30 mouse cellular contexts compared by ENCODE assay signal in the genomic region with DNA sequence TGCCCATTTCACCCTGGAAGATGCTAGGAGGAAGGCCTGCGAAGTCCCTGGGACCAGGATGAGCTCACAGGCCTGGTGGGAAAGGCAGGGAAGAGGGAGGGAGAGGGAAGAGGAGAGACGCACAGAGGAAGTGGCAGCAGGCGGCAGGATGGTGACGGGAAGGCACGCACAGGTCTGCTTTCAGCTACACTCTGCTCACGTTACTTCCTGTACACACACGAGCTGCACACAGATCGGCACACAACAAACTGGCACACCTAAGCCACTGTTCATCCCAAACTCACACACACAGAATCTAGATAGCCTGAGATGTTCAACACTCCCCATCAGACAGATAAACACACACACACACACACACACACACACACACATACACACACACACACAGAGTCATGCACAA. TPM values are rescaled to one million over a fixed set of nuclear protein-coding genes. Genes with fewer than 3 reads are reported as not detected.
A peak's percentile ranks its signal among the peaks of the same experiment; 100 is the strongest.
DNase-seq lines count a peak whose midpoint lies in the region; ATAC-seq lines count a peak whose summit lies in the region.
"Had no signal": no experiment of that assay in that cellular context is flagged by ENCODE, and none has a peak within 500 bp of the region (broad histone marks: within the 10 kb centered on the region; RNA-seq: fewer than 3 reads in every experiment).

No protein-coding gene starts in this region.

- no peaks in the 10 kb centered on the region for H3K9me3 ChIP-seq in midbrain, embryonic 13.5 days
- H3K9me3 ChIP-seq in midbrain, embryonic 14.5 days (ENCODE audit: control insufficient read depth, low read length): no peaks in the 10 kb centered on the region
- H3K9me3 ChIP-seq: embryonic facial prominence, embryonic 10.5 days; embryonic facial prominence, embryonic 13.5 days; G1E; heart, embryonic 12.5 days; heart, embryonic 15.5 days had no signal

- H3K27me3 ChIP-seq in midbrain, embryonic 13.5 days: no peaks in the 10 kb centered on the region
- H3K27me3 ChIP-seq in midbrain, embryonic 14.5 days (ENCODE audit: control insufficient read depth, insufficient read depth, low read length): no peaks in the 10 kb centered on the region
- H3K27me3 ChIP-seq: embryonic facial prominence, embryonic 13.5 days; heart, embryonic 12.5 days; heart, embryonic 15.5 days; Patski had no signal

- H3K27ac ChIP-seq in midbrain, embryonic 13.5 days: 0 out of 2 replicates have a peak overlapping the region, but pooled peaks have one; percentile 19
- H3K27ac ChIP-seq in midbrain, embryonic 14.5 days (replicated peaks; ENCODE audit: low read depth, low read length): no peak overlapping the region
- H3K27ac ChIP-seq: embryonic facial prominence, embryonic 10.5 days; embryonic facial prominence, embryonic 13.5 days; heart, embryonic 15.5 days; hindbrain, embryonic 14.5 days; hindbrain, postnatal 0 days had no signal

- WGBS in midbrain, embryonic 13.5 days: 88% methylated on average over 8 of the region's 8 CpGs
- WGBS in midbrain, embryonic 14.5 days: 81% methylated on average over 8 of the region's 8 CpGs

- no peak for ATAC-seq in CD4-positive, CD25-positive, alpha-beta regulatory T cell, adult 4 months
- no peak for ATAC-seq in midbrain, embryonic 13.5 days
- no peak for ATAC-seq in midbrain, embryonic 14.5 days (ENCODE audit: low FRiP score, low TSS enrichment)
- ATAC-seq: forebrain, embryonic 14.5 days; hindbrain, postnatal 0 days; Patski had no signal

- H3K4me1 ChIP-seq in midbrain, embryonic 13.5 days (replicated peaks): peaks cover 24% of the 10 kb centered on the region
- H3K4me1 ChIP-seq in midbrain, embryonic 14.5 days (ENCODE audit: control insufficient read depth, insufficient read depth, low read length): peaks cover 9% of the 10 kb centered on the region; the same call in 1 of the 2 replicates

- peaks cover 76% of the 10 kb centered on the region for H3K36me3 ChIP-seq in midbrain, embryonic 13.5 days
- peaks cover 68% of the 10 kb centered on the region for H3K36me3 ChIP-seq in midbrain, embryonic 14.5 days (ENCODE audit: control insufficient read depth, insufficient read depth, low read length)
- H3K36me3 ChIP-seq: G1E; heart, embryonic 15.5 days had no signal

- H3K9ac ChIP-seq in midbrain, embryonic 13.5 days (replicated peaks): no peak overlapping the region
- no peak overlapping the region for H3K9ac ChIP-seq in midbrain, embryonic 14.5 days (replicated peaks; ENCODE audit: low read length)
- H3K9ac ChIP-seq: embryonic facial prominence, embryonic 13.5 days; heart, embryonic 12.5 days; heart, embryonic 15.5 days; hindbrain, embryonic 14.5 days had no signal

- DNase-seq in CD4-positive, CD25-positive, alpha-beta regulatory T cell, adult 2 months (ENCODE audit: low read depth, low spot score): peak; percentile 51
- DNase-seq in midbrain, embryonic 14.5 days: no peak
- DNase-seq in thymus, postnatal 4 days: peak; percentile 48
- no peak for DNase-seq in thymus, postnatal 10 days (ENCODE audit: low spot score in 2 of 2)
- peak; percentile 67 for DNase-seq in naive thymus-derived CD4-positive, alpha-beta T cell, adult 2 months (ENCODE audit: low read depth)
- DNase-seq in heart, postnatal 36 days: no peak
- DNase-seq: adrenal gland, adult 2 months; adrenal gland, postnatal 14 days; cerebellum, adult 11 months; cerebellum, adult 2 months; cerebellum, postnatal 10 days; cerebellum, postnatal 36 days; embryo, embryonic 11 days; gastrocnemius, postnatal 25 days; heart, adult 18-20 months; heart, postnatal 10 days; heart, postnatal 4 days had no signal

- H3K4me3 ChIP-seq in midbrain, embryonic 13.5 days (replicated peaks): no peak overlapping the region
- H3K4me3 ChIP-seq in midbrain, embryonic 14.5 days (replicated peaks; ENCODE audit: low read depth, low read length): no peak overlapping the region
- H3K4me3 ChIP-seq: embryonic facial prominence, embryonic 10.5 days; embryonic facial prominence, embryonic 13.5 days; erythroblast, embryonic 14.5 days; heart, embryonic 12.5 days; heart, embryonic 15.5 days had no signal

- intact Hi-C loops in heart, postnatal 36 days (cut with DNase I): no loop called here

- H3K4me2 ChIP-seq in midbrain, embryonic 13.5 days (replicated peaks): no peak overlapping the region
- H3K4me2 ChIP-seq in midbrain, embryonic 14.5 days (ENCODE audit: low read length): no peak overlapping the region
- H3K4me2 ChIP-seq: embryonic facial prominence, embryonic 13.5 days; heart, embryonic 12.5 days; heart, embryonic 15.5 days; hindbrain, embryonic 14.5 days had no signal

RNA-seq across cellular contexts. Expression of a gene that starts 10.9 kb away (rescaled TPM):
- polyA plus RNA-seq in CD4-positive, CD25-positive, alpha-beta regulatory T cell, adult 4 months (2017; shearing (Covaris generic)): 1 to 10 TPM in 1 of 2 experiments, not detected in 1; 1.6 TPM
- 2.4 and 2.7 TPM in 2 replicates for polyA plus RNA-seq in midbrain, embryonic 13.5 days (2015; fragmentation: Nextera tagmentation; extraction: Ambion mirVana)
- polyA plus RNA-seq in midbrain, embryonic 14.5 days (2014; fragmentation: Nextera tagmentation; extraction: Ambion mirVana): 0.97 and 2.0 TPM in 2 replicates
- not detected for total RNA-seq in heart, postnatal 36 days (2021)
- total RNA-seq: gastrocnemius, adult 8-10 months; gastrocnemius, postnatal 25 days; heart, adult 18-20 months; heart, postnatal 10 days; heart, postnatal 4 days had no signal
- polyA plus RNA-seq: erythroblast, embryonic 14.5 days; G1E had no signal

RNA-seq across cellular contexts. Expression of a gene that starts 19.9 kb away (rescaled TPM):
- not detected for polyA plus RNA-seq in CD4-positive, CD25-positive, alpha-beta regulatory T cell, adult 4 months (2017; shearing (Covaris generic))
- polyA plus RNA-seq in midbrain, embryonic 13.5 days (2015; fragmentation: Nextera tagmentation; extraction: Ambion mirVana): 18.9 and 24.6 TPM in 2 replicates
- 34.0 and 37.0 TPM in 2 replicates for polyA plus RNA-seq in midbrain, embryonic 14.5 days (2014; fragmentation: Nextera tagmentation; extraction: Ambion mirVana)
- 10 to 100 TPM; 16.0 to 16.9 TPM for total RNA-seq in heart, postnatal 36 days (2021)
- polyA plus RNA-seq: erythroblast, embryonic 14.5 days had no signal

RNA-seq across cellular contexts. Expression of a gene that starts 21.1 kb away (rescaled TPM):
- polyA plus RNA-seq in CD4-positive, CD25-positive, alpha-beta regulatory T cell, adult 4 months (2017; shearing (Covaris generic)): not detected
- 18.7 and 22.0 TPM in 2 replicates for polyA plus RNA-seq in midbrain, embryonic 13.5 days (2015; fragmentation: Nextera tagmentation; extraction: Ambion mirVana)
- polyA plus RNA-seq in midbrain, embryonic 14.5 days (2014; fragmentation: Nextera tagmentation; extraction: Ambion mirVana): 20.4 and 31.9 TPM in 2 replicates
- total RNA-seq in heart, postnatal 36 days (2021): 10 to 100 TPM; 66.0 to 80.3 TPM
- polyA plus RNA-seq: G1E had no signal

RNA-seq across cellular contexts. Expression of a gene that starts 55.2 kb away (rescaled TPM):
- 100 to 1,000 TPM; 120 to 139 TPM for polyA plus RNA-seq in CD4-positive, CD25-positive, alpha-beta regulatory T cell, adult 4 months (2017; shearing (Covaris generic))
- 399 and 416 TPM in 2 replicates for polyA plus RNA-seq in midbrain, embryonic 13.5 days (2015; fragmentation: Nextera tagmentation; extraction: Ambion mirVana)
- 284 and 326 TPM in 2 replicates for polyA plus RNA-seq in midbrain, embryonic 14.5 days (2014; fragmentation: Nextera tagmentation; extraction: Ambion mirVana)
- total RNA-seq in heart, postnatal 36 days (2021): 100 to 1,000 TPM; 248 to 259 TPM

Comparison
In these comparisons a context has a peak if more than half of its experiments do, and no peak if none do; other contexts are left out.
1. DNase-seq: peak in CD4-positive, CD25-positive, alpha-beta regulatory T cell, adult 2 months (single experiment), thymus, postnatal 4 days (single experiment) and naive thymus-derived CD4-positive, alpha-beta T cell, adult 2 months (single experiment); none in midbrain, embryonic 14.5 days (single experiment), thymus, postnatal 10 days (0 of 2) and heart, postnatal 36 days (0 of 2).
2. RNA of a gene that starts 19.9 kb away (polyA plus RNA-seq): 34.0 to 37.0 TPM in midbrain, embryonic 14.5 days and 18.9 to 24.6 TPM in midbrain, embryonic 13.5 days; not detected in CD4-positive, CD25-positive, alpha-beta regulatory T cell, adult 4 months; every median in the first group is over 10 times any median in the second.
3. RNA of a gene that starts 21.1 kb away (polyA plus RNA-seq): 20.4 to 31.9 TPM in midbrain, embryonic 14.5 days and 18.7 to 22.0 TPM in midbrain, embryonic 13.5 days; not detected in CD4-positive, CD25-positive, alpha-beta regulatory T cell, adult 4 months; every median in the first group is over 10 times any median in the second.